Mouse (Mus musculus) midbrain, embryonic 11.5 days (tissue): ENCODE results near the gene Gal3st1. TPM values are rescaled to one million over a fixed set of nuclear protein-coding genes. Genes with fewer than 3 reads are reported as not detected.

Experiments used
- ATAC-seq: fragments of 200-750 bp; cut with Nextera tagmentation; 2 replicates; pipeline ENCODE4 v1.8.0; 2017; ENCODE audit warnings: moderate TSS enrichment, moderate library complexity; ENCODE audit not compliant: low FRiP score
- DNase-seq: peaks from one replicate; pipeline ENCODE4 v3.0.0; 2015; ENCODE audit warnings: low spot score; ENCODE audit errors: missing footprints
- H3K27ac ChIP-seq: fragments of 300-500 bp; sonication (generic); 2 replicates; pipeline ENCODE4 v1.5.1; 2014; ENCODE audit warnings: low read depth, low read length
- H3K27me3 ChIP-seq: fragments of 300-500 bp; sonication (generic); 2 replicates; pipeline ENCODE4 v1.6.1; 2014; ENCODE audit warnings: mild to moderate bottlenecking, low read length, moderate library complexity, mixed read lengths; ENCODE audit not compliant: control insufficient read depth, insufficient read depth
- H3K36me3 ChIP-seq: fragments of 300-500 bp; sonication (generic); 2 replicates; pipeline ENCODE4 v1.6.1; 2014; ENCODE audit warnings: mild to moderate bottlenecking, low read length, moderate library complexity, mixed read lengths; ENCODE audit not compliant: control insufficient read depth, insufficient read depth
- H3K4me1 ChIP-seq: fragments of 300-500 bp; sonication (generic); 2 replicates; pipeline ENCODE4 v1.6.1; 2014; ENCODE audit warnings: low read length; ENCODE audit not compliant: control insufficient read depth, insufficient read depth
- H3K4me2 ChIP-seq: fragments of 300-500 bp; sonication (generic); 2 replicates; pipeline ENCODE4 v1.6.1; 2014; ENCODE audit warnings: mild to moderate bottlenecking, moderate library complexity
- H3K4me3 ChIP-seq: fragments of 300-500 bp; sonication (generic); 2 replicates; pipeline ENCODE4 v1.5.1; 2014; ENCODE audit warnings: low read depth, low read length
- H3K9ac ChIP-seq: fragments of 300-500 bp; sonication (generic); 2 replicates; pipeline ENCODE4 v1.6.1; 2014; ENCODE audit warnings: low read length
- H3K9me3 ChIP-seq: fragments of 300-500 bp; sonication (generic); 2 replicates; pipeline ENCODE4 v1.6.1; 2016; ENCODE audit warnings: low read length; ENCODE audit not compliant: control insufficient read depth
- WGBS: fragments of 180-500 bp; shearing (Covaris S2); extraction: QIAGEN DNeasy Blood & Tissue Kit; methylation state at CpG from one replicate; pipeline ENCODE4 v1.1.7; 2014; 5-methylcytosine and 5-hydroxymethylcytosine counted together
- polyA plus RNA-seq: library from polyadenylated mRNA; unstranded; fragments of >200 nt; fragmentation: Nextera tagmentation; extraction: Ambion mirVana; gene quantifications from 2 replicates; pipeline ENCODE4 v1.2.1, GENCODE M21; 2014

Gene Gal3st1
- polyA plus RNA-seq, 1 experiment from 2014 or later, result not detected

DNA sequence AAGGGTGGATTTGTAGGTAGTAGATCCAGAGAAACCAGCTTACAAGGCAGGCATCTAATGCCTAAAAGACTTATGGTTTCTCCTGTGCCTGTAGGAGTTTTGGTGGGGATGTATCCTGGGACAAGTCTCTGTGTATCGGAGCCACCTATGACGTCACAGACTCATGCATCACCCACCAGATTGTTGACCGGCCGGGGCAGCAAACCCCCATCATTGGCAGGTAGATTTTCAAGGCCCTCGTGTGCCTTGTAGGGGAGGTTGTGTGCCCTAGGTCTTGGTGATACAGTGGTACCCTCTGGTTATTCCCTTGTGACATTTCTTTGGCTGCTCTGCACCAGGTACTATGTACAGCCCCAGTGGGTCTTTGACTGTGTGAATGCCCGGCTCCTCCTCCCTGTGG is 6.8 kb upstream of the Gal3st1 start, which contains the start of gene 4930556J24Rik:
Gene 4930556J24Rik (minus strand): TSS at position 101 of the 400 bp plus-strand sequence.
- H3K27ac ChIP-seq, result no peak within 1 kb of the TSS
- no peak within 1 kb of the TSS for H3K4me2 ChIP-seq
- no peaks in the 10 kb centered on the region for H3K9me3 ChIP-seq
- H3K9ac ChIP-seq, result no peak within 1 kb of the TSS
- H3K4me1 ChIP-seq, result no peaks in the 10 kb centered on the region
- DNase-seq, result no peak
- H3K36me3 ChIP-seq, result peaks cover 36% of the 10 kb centered on the region
- no peak within 1 kb of the TSS for H3K4me3 ChIP-seq
- WGBS, result 96% methylated on average over 6 of the region's 6 CpGs
- no peak for ATAC-seq
- no peaks in the 10 kb centered on the region for H3K27me3 ChIP-seq

DNA sequence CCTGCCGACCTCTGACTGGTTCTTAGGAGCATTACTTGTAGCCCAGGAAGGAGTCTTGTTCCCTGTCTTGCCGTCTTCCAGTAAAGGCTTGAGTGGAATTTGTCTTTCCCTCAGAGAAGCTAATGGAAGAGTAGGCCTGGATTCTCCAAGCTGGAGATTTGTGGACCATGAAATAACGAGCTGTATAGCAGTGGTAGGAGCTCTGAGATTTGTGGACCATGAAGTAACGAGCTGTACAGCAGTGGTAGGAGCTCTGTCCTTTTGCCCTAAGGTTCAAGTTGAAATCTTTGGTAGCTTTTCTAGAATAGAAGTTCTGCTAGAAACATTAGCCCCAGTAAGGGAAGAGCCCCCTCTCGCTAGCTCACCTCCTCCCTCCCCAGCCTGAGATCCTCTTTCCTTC is 5.0 kb upstream of the Gal3st1 start:
- Histone ChIP-seq H3K9me3 (no peaks in the 10 kb centered on the region), H3K27ac (no peak overlapping the region), H3K36me3 (peaks cover 26% of the 10 kb centered on the region), H3K4me1 (peaks cover 2% of the 10 kb centered on the region; the same call in 1 of the 2 replicates), H3K27me3 (peaks cover 4% of the 10 kb centered on the region; the same call in 1 of the 2 replicates), H3K4me2 (no peak overlapping the region), H3K4me3 (no peak overlapping the region), H3K9ac (no peak overlapping the region)
- ATAC-seq (no peak), DNase-seq (no peak)
- WGBS, result 91% methylated on average over 5 of the region's 5 CpGs

DNA sequence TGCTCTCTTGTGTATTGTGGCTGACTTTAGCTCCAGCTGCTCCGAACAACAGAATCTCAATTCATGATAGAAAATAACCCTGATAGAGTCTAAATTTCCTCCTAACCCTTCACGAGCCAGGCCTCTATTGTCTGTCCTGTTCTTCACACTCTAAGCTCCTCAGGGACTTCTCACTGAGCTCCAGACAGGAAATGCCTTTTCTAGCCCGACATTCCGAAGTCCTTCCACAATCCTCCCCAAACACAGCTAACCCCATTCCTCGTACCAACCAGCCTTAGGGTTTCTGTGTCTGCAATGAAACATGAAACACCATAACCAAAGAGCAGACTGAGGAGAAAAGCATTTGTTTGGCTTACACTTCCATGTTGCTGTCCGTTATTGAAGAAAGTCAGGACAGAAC is 1.9 kb upstream of the Gal3st1 start:
- no peak overlapping the region for H3K27ac ChIP-seq
- no peak overlapping the region for H3K4me3 ChIP-seq
- 78% methylated on average over 6 of the region's 6 CpGs for WGBS
- H3K36me3 ChIP-seq, result peaks cover 15% of the 10 kb centered on the region
- no peak overlapping the region for H3K4me2 ChIP-seq
- no peak overlapping the region for H3K9ac ChIP-seq
- H3K27me3 ChIP-seq, result peaks cover 11% of the 10 kb centered on the region
- ATAC-seq (no peak), DNase-seq (peak; percentile 81)
- peaks cover 2% of the 10 kb centered on the region; the same call in 1 of the 2 replicates for H3K4me1 ChIP-seq
- no peaks in the 10 kb centered on the region for H3K9me3 ChIP-seq

DNA sequence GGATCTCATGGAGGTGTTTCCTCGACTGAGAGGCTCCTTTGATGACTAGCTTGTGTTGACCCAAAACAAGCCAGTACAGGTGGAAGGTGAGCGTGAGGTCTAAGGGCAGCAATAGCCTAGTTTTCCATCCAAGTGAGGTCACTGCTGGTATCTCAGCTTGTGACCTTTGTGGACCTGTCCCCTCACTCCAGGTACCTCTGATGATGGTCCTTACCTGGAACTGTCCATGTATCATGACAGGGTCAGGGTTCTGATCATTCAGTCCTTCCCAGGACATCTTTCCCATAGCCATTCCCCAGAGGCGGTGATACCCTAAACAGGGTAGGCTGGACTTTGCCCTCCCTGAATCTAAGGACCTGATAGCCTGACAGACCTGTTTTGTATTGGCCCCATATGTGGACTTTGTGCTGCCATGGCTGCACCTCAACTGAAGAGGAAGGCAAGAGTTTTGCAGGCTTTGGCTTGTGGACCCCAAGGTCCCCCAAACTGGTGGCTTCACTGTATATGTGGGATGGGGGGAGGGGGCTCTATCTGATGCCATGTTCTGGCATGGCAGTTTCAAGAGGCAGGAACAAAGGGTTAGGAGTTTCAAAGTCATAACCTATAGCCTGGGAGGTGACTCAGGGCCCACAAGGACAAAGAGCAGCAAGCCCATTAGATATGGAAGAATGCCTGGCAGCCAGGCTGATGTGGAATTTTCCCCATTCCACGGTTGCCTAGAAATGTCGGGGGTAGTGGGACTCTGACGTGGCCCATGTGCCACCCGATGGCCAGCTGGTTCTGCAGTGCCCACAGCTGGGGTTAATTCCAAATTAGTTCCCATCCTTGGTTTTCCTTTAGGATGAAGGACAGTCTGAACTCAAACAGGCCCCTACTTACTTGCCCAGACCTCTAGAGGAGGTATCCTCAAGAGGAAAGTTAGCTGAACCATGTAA is 894 bp upstream of the Gal3st1 start:
- Histone ChIP-seq H3K27me3 (peaks cover 11% of the 10 kb centered on the region), H3K9me3 (no peaks in the 10 kb centered on the region), H3K27ac (no peak overlapping the region), H3K36me3 (peaks cover 14% of the 10 kb centered on the region), H3K4me2 (no peak overlapping the region), H3K9ac (no peak overlapping the region), H3K4me1 (peaks cover 2% of the 10 kb centered on the region; the same call in 1 of the 2 replicates), H3K4me3 (no peak overlapping the region)
- ATAC-seq (0 out of 2 replicates have a peak, but pooled peaks have one; percentile 19), DNase-seq (no peak)
- WGBS, result 60% methylated on average over 7 of the region's 7 CpGs

DNA sequence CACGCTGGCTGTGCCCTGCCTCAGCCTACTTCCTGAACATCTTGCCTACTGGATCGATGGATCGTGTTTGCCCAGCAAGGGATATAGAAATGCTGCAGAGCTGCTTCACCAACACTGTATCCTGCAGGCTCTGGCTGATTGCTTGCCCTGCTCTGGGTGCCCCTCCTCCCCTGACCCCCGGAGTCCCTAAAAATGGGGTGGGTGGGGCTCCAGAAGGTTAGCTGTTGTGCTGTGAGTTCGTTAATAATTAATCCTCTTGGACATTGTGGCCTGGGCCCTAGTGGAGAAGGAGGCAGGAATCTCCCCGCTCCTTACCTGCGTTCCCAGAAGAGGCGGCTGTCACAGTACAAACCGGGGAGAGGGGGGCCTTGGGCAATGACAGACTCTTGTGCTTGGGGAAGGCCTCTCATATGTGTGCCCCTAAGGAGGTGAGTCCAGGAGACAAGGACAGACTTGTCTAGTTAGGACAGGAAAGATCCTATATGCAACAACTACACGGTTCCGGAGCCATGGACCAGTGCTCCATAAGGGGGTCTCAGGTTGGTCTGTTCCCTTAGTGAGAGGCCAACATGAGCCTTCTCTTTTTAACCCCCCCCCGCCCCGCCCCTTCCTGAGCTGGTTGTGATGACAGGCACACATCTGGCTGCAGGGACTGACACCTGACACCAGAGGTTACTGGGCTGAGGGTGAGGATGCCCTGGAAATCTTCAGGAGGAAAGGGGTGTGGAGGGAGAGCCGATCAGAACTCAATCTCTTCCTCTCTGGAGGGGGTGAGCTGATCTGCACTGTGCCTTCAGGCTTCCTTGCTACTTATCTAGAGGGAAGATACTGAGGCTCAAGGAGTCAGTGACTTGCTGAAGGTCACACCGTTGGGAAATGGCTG is 668 bp downstream of the Gal3st1 start:
- H3K4me1 ChIP-seq, result peaks cover 2% of the 10 kb centered on the region; the same call in 1 of the 2 replicates
- peak; percentile 22; the same call in 1 of the 2 replicates for ATAC-seq
- no peak for DNase-seq
- H3K9me3 ChIP-seq, result no peaks in the 10 kb centered on the region
- H3K4me3 ChIP-seq, result peak overlapping the region; percentile 22
- peaks cover 11% of the 10 kb centered on the region for H3K27me3 ChIP-seq
- H3K36me3 ChIP-seq, result peaks cover 4% of the 10 kb centered on the region; the same call in 1 of the 2 replicates
- WGBS, result 10% methylated on average over 15 of the region's 15 CpGs
- no peak overlapping the region for H3K27ac ChIP-seq
- peak overlapping the region; percentile 51 for H3K4me2 ChIP-seq
- peak overlapping the region; percentile 48 for H3K9ac ChIP-seq

DNA sequence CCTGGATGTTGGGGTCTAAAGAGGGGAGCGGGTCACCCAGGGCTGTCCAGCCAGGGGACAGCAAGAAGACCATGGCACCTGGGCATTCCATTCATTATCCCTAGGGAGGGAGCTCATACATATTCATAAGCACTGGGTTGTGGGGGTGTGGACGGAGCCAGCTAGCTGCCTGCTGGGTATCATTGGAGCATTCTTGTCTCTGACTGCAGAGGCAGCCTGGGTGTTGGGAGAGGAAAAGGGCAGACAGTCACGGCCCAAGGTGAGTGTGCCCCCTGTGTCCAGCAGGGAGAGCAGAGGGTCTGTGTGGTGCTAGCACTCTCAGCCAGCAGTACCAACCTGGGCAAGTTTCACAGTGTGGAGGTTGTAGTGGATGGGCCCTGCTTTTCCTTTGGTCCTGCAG is 6.3 kb downstream of the Gal3st1 start:
- 47% methylated on average over 3 of the region's 3 CpGs for WGBS
- DNase-seq, result no peak
- no peak overlapping the region for H3K27ac ChIP-seq

DNA sequence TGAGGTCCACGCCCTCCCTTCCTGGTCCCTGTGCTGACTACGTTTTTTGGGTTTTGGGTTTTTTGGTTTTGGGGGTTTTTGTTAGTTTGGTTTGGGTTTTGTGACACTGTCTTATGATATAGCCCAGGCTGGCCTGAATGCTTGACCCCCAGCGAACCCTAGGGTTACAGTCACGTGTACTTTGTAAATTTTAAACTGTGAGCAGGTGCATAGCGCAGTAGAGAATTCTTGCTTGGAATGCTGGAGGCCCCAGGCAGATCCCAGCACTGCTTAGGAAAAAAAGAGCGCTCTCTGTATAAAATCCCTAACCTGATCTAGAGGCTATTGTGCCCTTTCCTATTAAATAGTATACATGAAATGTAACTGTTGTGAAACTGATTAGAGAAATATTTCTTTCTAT is 9.7 kb downstream of the Gal3st1 start:
- Histone ChIP-seq H3K4me1 (peaks cover 3% of the 10 kb centered on the region; the same call in 1 of the 2 replicates), H3K27ac (no peak overlapping the region), H3K9ac (no peak overlapping the region), H3K27me3 (peaks cover 12% of the 10 kb centered on the region), H3K9me3 (no peaks in the 10 kb centered on the region), H3K4me2 (no peak overlapping the region), H3K36me3 (no peaks in the 10 kb centered on the region), H3K4me3 (no peak overlapping the region)
- no peak for DNase-seq
- ATAC-seq, result no peak
- 80% methylated on average over 6 of the region's 6 CpGs for WGBS

More for the DNA sequence above, 6.3 kb downstream of the Gal3st1 start:
- Histone ChIP-seq H3K4me2 (no peak overlapping the region), H3K4me3 (no peak overlapping the region), H3K9me3 (no peaks in the 10 kb centered on the region), H3K9ac (no peak overlapping the region), H3K36me3 (no peaks in the 10 kb centered on the region), H3K27me3 (no peaks in the 10 kb centered on the region), H3K4me1 (no peaks in the 10 kb centered on the region)
- ATAC-seq, result no peak

DNA sequence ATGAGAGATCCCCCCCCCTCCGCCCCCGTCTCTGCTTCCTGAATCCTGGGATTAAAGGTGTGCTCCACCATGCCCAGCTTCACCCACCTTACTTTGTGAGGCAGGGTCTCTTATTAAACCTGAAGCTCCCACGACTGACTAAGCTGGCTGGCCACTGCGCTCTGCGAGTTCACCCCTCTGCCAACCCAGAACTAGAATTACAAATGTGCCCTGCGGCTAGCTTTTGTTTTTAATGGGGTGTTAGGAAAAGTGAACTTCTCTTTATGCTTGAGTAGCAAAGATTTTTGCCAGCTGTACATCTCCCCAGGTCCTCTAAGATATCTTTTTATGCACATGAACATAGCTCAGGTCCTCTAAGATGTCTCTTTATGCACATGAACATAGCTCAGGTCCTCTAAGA is 10.5 kb downstream of the Gal3st1 start:
- Histone ChIP-seq H3K4me2 (no peak overlapping the region), H3K4me3 (no peak overlapping the region), H3K9me3 (no peaks in the 10 kb centered on the region), H3K9ac (no peak overlapping the region), H3K27me3 (peaks cover 20% of the 10 kb centered on the region), H3K4me1 (peaks cover 4% of the 10 kb centered on the region; the same call in 1 of the 2 replicates), H3K27ac (no peak overlapping the region), H3K36me3 (no peaks in the 10 kb centered on the region)
- DNase-seq (no peak), ATAC-seq (no peak)
- WGBS, result 87% methylated on average over 6 of the region's 6 CpGs
